Mouse (Mus musculus) c-Kit-positive CD71-positive TER-119-negative erythroid progenitor cells, embryonic 14.5 days (primary cell): ENCODE measurements around the gene Hoxa10.

Source experiments
- DNase-seq: peaks from one replicate; pipeline ENCODE4 v3.0.0-alpha.2; 2013; ENCODE audit warnings: low read depth

Gene Hoxa10

GRCm38 (mm10) chr6:52203371-52204049, 37.1 kb downstream of the Hoxa10 start:
- DNase-seq, result no peak

- no peak for DNase-seq
These were observed 37.6 kb downstream of the Hoxa10 start for GRCm38 (mm10) chr6:52203121-52203370.

- DNase-seq, result no peak
These were observed 38.1 kb downstream of the Hoxa10 start for GRCm38 (mm10) chr6:52202362-52203120.

- no peak for DNase-seq
These were observed 39.4 kb downstream of the Hoxa10 start for GRCm38 (mm10) chr6:52201269-52201668.

GRCm38 (mm10) chr6:52200751-52201250, 39.9 kb downstream of the Hoxa10 start:
- DNase-seq, result no peak

DNA sequence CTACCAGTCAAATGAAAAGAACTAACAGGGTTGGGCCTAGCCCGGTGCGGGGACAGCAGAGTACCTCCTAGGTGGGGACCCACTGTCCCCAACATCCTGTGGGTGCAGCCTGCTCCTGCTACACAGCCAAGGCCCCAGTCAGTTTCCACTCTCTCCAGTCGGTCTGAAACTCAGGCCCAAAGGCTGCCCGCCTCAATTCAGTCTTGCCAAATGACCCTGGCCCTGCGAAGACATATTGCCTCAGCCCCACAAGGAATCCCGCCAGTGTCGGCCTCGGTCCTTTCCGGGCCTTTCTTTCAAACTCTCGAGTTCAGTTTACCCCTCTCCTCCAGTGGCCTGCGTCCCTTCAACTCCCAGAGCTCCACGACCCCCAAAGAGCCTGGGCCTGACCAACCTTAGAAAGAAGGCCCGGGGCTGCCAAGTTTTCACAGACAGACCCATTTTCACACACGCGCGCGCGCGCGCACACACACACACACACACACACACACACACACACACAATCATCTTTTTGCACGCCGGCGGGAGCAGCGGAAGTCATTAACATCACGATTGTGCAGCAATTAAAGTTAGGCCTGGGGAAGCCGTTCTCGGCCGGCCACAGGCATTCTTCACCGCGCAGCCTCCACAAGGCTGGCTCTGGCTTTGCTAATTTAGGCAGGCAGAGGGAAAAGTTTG, 40.4 kb downstream of the Hoxa10 start:
- DNase-seq, result no peak

- DNase-seq, result no peak
These were observed 43.4 kb downstream of the Hoxa10 start for GRCm38 (mm10) chr6:52197271-52197670.

GRCm38 (mm10) chr6:52196811-52197210, 43.8 kb downstream of the Hoxa10 start:
- no peak for DNase-seq

DNA sequence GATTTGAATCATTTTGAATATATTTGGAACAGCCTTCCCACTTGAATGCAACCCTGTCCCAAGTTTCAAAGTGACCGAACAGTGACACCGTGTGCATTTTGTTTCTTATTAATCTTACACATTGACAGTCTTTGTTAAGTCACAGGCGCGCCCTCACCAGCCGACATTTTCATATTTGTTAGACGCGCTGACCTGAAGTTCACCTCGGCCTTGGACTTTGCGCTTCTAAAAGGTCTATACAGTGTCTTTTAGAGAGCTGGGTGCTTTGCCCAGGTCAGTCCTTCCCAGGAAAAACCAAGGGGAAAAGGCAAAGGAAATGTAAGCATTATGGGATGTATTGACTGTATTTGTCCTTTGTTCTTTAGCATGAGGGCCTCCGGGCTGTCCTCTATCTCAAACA, 46.0 kb downstream of the Hoxa10 start:
- no peak for DNase-seq

DNA sequence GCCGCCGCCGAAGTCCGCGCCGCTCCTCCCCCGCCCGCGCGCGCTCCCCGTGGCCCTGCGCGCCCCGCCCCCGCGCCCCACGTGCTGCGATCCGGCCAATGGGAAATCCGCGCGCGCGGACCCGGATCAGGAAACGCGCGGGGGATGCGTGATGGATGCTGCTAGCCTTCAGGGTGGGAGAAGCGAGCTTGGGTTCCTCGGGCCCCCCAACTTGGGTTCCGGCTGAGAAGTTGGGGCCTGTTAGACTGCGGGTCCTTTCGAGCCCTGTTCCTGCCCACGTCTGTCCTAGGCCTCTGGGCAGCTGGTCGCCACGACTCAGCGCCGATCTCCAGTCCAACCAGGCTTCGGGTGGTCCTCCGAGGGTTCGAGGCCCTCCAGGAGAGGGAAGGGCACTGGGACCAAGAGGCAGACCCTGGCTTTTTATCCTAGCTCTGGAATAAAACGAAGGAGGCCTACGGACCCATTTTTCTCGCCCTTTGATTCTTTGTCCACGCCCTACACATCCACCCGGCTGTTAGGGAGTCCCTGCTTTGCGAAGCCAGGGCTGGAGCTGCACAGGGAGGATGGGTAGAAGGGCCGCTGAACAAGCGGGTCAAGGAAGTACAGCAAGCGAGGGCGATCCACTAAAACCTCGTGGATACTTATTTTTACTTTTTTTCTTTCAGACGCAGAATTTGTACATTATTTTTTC, 48.6 kb downstream of the Hoxa10 start:
- no peak for DNase-seq

DNA sequence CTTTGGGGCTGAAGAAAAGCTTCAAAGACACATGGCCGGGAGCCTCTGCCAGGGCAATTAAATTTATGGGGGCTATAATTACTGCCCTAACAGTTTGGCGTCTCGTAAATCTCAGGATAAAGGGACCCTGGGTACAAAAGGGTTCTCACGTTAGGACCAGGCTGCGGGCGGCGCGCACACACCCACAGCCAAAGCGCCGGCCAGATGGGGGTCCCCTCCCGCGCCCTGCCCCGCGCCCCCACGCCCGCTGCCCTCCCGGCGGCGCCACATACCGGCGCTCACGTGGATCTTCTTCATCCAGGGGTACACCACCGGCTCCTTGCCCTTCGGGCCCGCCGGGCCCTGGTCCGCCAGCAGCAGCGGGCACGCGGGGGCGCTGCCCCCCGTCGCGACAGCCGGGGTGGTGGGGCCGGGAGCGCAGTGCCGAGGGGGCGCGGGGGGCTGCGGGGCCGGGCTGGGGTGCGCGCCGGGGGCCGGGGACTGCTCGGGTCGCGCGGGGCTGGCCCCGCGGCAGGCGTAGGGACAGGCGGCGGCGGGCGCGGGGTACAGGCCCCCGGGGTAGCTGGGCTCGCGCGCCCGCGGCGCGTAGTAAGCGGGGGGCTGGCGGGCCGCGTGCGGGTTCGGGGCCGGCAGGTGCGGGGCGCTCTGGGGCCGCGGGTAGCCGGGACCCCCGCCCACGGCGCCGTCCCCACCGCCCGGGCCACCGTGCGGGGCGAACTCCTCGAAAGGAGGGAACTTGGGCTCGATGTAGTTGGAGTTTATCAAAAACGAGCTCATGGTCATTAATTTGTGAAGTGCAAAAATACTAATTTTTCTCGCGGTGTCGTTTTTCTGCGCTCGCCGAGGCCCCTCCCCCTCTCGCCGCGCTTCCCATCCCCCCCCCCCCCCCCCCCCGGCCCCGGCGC, 49.5 kb downstream of the Hoxa10 start, which contains the start of gene Hoxa4:
TSS of gene Hoxa4 (minus strand) at position 848 of the 905 bp plus-strand sequence.
- DNase-seq, result no peak

DNA sequence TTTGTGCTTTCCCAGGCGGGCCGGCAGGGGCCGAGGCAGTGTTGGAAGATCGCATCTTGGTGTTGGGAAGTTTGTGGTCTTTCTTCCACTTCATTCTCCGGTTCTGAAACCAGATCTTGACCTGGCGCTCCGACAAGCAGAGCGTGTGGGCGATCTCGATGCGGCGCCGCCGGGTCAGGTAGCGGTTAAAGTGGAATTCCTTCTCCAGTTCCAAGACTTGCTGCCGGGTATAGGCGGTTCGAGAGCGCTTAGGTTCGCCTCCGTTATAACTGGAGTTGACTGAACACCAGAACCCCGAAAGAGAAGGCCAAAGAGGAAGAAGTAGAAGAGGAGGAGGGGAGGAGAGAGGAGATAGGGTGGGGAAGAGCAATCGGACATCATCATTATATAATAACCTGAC, 50.2 kb downstream of the Hoxa10 start:
- no peak for DNase-seq

- no peak for DNase-seq
These were observed 50.7 kb downstream of the Hoxa10 start for GRCm38 (mm10) chr6:52189909-52190308.

DNA sequence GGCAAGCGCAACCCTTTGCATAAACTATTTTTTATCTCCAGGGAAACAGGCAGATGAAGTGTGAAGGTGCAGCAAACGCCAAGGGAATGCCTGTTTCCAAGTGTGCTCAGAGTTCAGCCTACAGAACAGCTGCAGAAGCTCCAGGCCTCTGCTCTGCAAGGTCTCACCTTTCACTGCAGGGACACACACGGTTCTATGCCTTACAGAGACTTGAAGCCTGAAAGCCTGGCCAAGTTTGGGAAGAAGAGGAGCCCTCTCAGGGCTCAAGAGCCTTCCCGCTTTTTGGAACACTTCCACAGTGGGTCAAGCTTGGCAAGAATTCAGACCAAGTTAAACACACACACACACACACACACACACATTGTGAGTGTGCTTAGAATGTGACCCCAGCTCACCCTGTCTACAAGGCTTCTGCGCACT, 51.5 kb downstream of the Hoxa10 start:
- DNase-seq, result no peak

- DNase-seq, result no peak
These were observed 54.2 kb downstream of the Hoxa10 start for GRCm38 (mm10) chr6:52186500-52186899.

- DNase-seq, result no peak
These were observed 54.8 kb downstream of the Hoxa10 start for GRCm38 (mm10) chr6:52185834-52186233.

DNA sequence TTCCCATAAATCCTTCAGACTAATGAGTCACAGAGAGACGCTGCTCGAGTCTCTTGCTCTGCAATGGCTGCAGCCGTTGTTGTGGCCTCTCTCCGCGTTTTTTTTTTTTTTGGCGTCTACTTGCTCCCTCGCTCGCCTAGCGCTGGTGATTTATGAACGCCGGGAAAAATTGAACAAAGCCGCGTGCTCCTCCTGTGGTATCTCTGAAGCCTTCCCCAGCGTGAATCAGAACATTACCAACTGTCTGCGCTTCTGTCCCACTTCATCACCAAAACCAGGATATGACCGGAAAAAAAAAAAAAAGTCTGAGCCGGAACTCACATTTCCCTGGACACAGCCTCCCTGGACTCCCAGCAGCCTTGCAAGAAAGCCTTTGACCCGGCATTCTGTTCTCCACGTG, 55.4 kb downstream of the Hoxa10 start:
- DNase-seq, result no peak

DNA sequence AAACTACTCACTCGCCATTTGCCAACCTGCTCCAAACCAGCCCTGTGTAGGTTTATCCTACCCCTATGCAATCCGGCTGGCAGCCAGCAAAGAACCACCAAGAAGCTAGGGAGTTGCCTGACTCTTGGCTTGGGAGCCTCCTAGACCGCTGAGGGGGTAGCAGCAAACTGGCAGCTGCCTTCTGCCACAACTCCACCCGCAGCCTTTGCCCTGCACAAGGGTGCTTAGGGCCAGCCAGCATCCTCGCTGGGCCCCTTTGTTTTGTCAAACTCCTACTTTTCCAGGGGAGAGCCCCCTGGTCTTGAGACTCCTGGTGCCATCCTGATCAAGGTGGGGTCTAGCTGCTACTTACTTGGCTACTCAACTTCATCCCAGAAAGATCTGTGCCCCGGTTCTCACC, 56.0 kb downstream of the Hoxa10 start:
- DNase-seq, result no peak

GRCm38 (mm10) chr6:52183311-52184080, 57.2 kb downstream of the Hoxa10 start:
- DNase-seq, result no peak

DNA sequence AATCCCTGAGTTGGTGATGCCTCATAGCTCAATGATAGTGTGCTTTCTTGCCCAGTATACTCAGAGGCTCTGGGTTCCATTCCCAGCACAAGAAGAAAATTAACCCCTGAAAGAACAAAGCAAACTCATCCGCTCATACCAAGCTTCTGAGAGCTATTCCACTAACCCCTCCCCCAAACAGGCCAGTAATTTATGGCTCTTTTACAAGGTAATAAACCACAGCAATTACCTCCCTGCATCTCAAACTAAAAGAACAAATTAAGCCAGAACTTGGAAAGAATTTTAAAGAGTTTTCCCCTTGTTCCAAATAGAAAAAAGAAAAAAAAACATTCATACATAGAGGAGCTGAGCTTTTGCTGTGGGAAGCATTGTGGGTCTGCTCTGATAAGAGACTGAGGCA, 57.9 kb downstream of the Hoxa10 start:
- DNase-seq, result no peak

DNA sequence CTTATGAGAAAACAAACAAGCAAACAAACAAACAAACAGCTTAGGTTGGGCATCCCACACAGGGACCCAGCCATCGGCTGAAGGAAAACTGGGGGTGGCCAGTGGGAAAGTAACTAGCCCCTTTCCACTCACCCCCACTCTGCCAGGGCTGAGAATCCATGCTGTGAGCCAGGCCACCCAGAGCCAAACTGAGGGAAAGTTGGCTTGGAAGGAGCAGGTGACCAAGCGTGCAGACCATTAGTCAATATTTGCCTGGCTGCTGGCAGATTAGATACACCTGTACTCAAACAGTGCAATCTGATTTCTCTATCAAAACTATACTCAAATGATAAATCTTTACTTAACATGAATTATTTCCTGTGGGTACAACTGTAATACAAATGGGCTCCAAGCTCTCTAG, 58.6 kb downstream of the Hoxa10 start:
- DNase-seq, result no peak
